Mouse (Mus musculus) heart, adult 18-20 months (tissue): ENCODE measurements at regions not wholly inside any gene's neighbourhood (a gene's known extent, or its start where the extent isn't known, plus 50 kb on each side); places are given as distances from the start of the nearest gene placed in this dataset.

Experiments used
- DNase-seq, 2 experiments: peaks; one replicate each; pipeline ENCODE4 v3.0.0; 2021 to 2022; ENCODE audit warnings: mixed read lengths in 1 of 2

GRCm38 (mm10) chr5:93328059-93328458 lies 61.0 kb downstream of the Ccng2 start:
- DNase-seq = peak; percentile 69 to 89

- DNase-seq = no peak
These were observed 63.8 kb downstream of the Ccng2 start for GRCm38 (mm10) chr5:93330851-93331250.

- no peak for DNase-seq
These were observed 86.0 kb downstream of the Ccng2 start for GRCm38 (mm10) chr5:93353101-93353500.
